Comparison of ENCODE assay signal across 19 mouse cellular contexts in the genomic region with DNA sequence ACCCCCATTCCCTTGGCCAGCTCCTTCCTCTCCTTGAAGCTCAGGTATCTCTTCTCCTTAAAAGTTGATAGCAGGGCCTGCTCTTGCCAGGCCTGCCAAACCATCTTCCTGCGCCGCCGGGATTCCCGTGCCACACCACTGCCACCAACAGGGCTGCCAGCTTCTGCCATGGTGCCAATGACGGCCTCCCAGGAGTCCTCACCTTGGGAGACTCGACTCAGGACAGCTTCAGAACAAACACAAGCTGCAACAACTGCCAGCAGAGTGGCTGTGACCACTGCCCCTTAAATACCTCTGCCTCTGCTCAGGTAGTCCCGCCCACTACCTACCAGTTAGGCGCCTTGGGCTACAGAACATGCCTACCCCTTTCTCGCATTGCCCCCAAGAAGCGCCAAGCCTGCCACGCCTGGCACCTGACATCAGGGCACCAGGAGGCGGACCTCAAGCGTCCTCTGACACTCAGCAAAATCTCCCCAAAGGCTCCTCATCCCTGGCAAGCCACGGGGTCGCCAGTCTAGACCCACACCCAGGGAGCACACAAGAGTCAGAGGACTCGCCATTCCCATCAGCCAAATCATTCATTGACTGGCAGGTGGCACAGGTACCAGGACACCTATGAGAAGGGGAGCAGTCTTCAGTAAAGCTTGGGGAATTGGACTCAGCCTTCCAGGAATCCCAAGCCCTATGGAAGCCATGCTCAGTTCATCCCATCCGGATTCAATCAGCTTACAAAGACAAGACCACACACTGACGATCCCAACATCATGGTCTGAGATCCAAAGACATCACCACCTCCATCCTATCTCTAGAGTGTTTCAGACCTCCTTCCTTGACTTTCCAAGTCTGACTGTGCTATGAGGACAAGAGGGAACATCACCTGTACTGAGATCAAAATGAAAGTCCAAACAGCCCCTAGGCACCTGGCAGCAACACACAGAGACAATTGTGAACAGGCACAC. TPM values are rescaled to one million over a fixed set of nuclear protein-coding genes. Genes with fewer than 3 reads are reported as not detected.
A peak's percentile ranks its signal among the peaks of the same experiment; 100 is the strongest.
DNase-seq lines count a peak whose midpoint lies in the region; ATAC-seq and TF ChIP-seq lines count a peak whose summit lies in the region.
"Not testable (repeated sequence)": the region's sequence is repeated elsewhere in the genome, so short reads cannot be mapped to it uniquely, and the experiment has no call there.
"Had no signal": no experiment of that assay in that cellular context is flagged by ENCODE, and none has a peak within 500 bp of the region (broad histone marks: within the 10 kb centered on the region; RNA-seq: fewer than 3 reads in every experiment).

A gene (minus strand): TSS at position 104 of the 959 bp plus-strand sequence.

- H3K27me3 ChIP-seq in hindbrain, postnatal 0 days (ENCODE audit: insufficient read depth, low read length) = not testable (repeated sequence)

- H3K4me3 ChIP-seq in hindbrain, postnatal 0 days (ENCODE audit: low read length) = not testable (repeated sequence)

- H3K27ac ChIP-seq in hindbrain, postnatal 0 days = not testable (repeated sequence)

- H3K4me2 ChIP-seq in hindbrain, postnatal 0 days (ENCODE audit: low read depth, low read length) = not testable (repeated sequence)

- H3K9ac ChIP-seq in hindbrain, postnatal 0 days (replicated peaks; ENCODE audit: low read length) = not testable (repeated sequence)

- H3K9me3 ChIP-seq in hindbrain, postnatal 0 days (ENCODE audit: low read length) = not testable (repeated sequence)

- not testable (repeated sequence) for H3K4me1 ChIP-seq in hindbrain, postnatal 0 days (ENCODE audit: insufficient read depth, low read length)

- ATAC-seq in hindbrain, postnatal 0 days = not testable (repeated sequence)

- 85% methylated on average over 16 of the region's 18 CpGs for WGBS in hindbrain, postnatal 0 days

- not testable (repeated sequence) for TF ChIP-seq POLR2A in brain, embryonic 14.5 days (IDR thresholded peaks at IDR 0.05; ENCODE audit: borderline replicate concordance, extremely low read depth, insufficient read depth, insufficient read length, poor library complexity, severe bottlenecking)

- not testable (repeated sequence) for H3K36me3 ChIP-seq in hindbrain, postnatal 0 days (ENCODE audit: insufficient read depth, low read length)

- not testable (repeated sequence) for TF ChIP-seq CTCF in brain, embryonic 14.5 days (IDR thresholded peaks at IDR 0.05; ENCODE audit: borderline replicate concordance, extremely low read depth, insufficient read depth, insufficient read length); hindbrain, postnatal 0 days (IDR thresholded peaks at IDR 0.05; ENCODE audit: low read depth)

- peak; percentile 58 for DNase-seq in ES-CJ7 (ENCODE audit: low read depth, low spot score)
- DNase-seq in brain, embryonic 14.5 days (ENCODE audit: low read depth) = peak; percentile 26
- DNase-seq in gastrocnemius, adult 8-10 months (ENCODE audit: low spot score in 2 of 2) = peak; percentile 64 to 66
- peak; percentile 20 for DNase-seq in hindbrain, postnatal 0 days (ENCODE audit: low spot score)
- DNase-seq in liver = peak; percentile 27
- DNase-seq in retina, postnatal 1 day = peak; percentile 24
- peak; percentile 73 for DNase-seq in testis, postnatal 14 days (ENCODE audit: low spot score)

RNA-seq across cellular contexts. Expression of the gene that starts here (rescaled TPM):
- polyA plus RNA-seq in brain, embryonic 14.5 days (2012; rRNA removed) = not detected in 2 replicates
- total RNA-seq in gastrocnemius, adult 8-10 months (2022) = not detected
- not detected in 2 replicates for total RNA-seq in hindbrain, postnatal 0 days (2014; rRNA removed)
- polyA plus RNA-seq in hindbrain, postnatal 0 days (2015; fragmentation: Nextera tagmentation; extraction: Ambion mirVana) = not detected in 2 replicates
- total RNA-seq: adrenal gland, adult 18-20 months; heart, postnatal 36 days; left cerebral cortex, postnatal 14 days had no signal
- polyA plus RNA-seq: CD4-positive, CD25-positive, alpha-beta regulatory T cell, adult 4 months; embryonic facial prominence, embryonic 13.5 days; forebrain, embryonic 12.5 days; heart, embryonic 11.5 days; inflammation-experienced regulatory T-cells, adult 6 months; kidney, embryonic 15.5 days; liver, embryonic 14.5 days; midbrain, embryonic 14.5 days; small intestine, adult 2 months had no signal

Comparison
In these comparisons a context has a peak if more than half of its experiments do, and no peak if none do; other contexts are left out.
1. Peak in DNase-seq in brain, embryonic 14.5 days; RNA of the gene not detected or under 1 TPM.
2. Peak in DNase-seq in gastrocnemius, adult 8-10 months; RNA of the gene not detected or under 1 TPM.
3. Peak in DNase-seq in hindbrain, postnatal 0 days; RNA of the gene not detected or under 1 TPM.
4. DNase-seq: peak in every context shown above with its lines; median percentile 73 in testis, postnatal 14 days; 65 in gastrocnemius, adult 8-10 months; 58 in ES-CJ7; 27 in liver; 26 in brain, embryonic 14.5 days; 24 in retina, postnatal 1 day; 20 in hindbrain, postnatal 0 days.